Mouse (Mus musculus): Measurements from ENCODE around the gene Kansl3.

Gene Kansl3

GRCm38 (mm10) chr1:36293470-36293869 is 75.5 kb downstream of the Kansl3 start:
- no peak for DNase-seq (ENCODE audit: low read depth, low spot score)

All from ES-CJ7 (cell line).